Mouse (Mus musculus) cerebellum, postnatal 4 days (tissue): ENCODE data around the gene Atg101.

Experiments
- DNase-seq, 2 experiments: peaks; one replicate each; pipeline ENCODE4 v3.0.0; 2022; ENCODE audit warnings: low spot score in 2 of 2, mixed read lengths in 1 of 2

Gene Atg101

DNA sequence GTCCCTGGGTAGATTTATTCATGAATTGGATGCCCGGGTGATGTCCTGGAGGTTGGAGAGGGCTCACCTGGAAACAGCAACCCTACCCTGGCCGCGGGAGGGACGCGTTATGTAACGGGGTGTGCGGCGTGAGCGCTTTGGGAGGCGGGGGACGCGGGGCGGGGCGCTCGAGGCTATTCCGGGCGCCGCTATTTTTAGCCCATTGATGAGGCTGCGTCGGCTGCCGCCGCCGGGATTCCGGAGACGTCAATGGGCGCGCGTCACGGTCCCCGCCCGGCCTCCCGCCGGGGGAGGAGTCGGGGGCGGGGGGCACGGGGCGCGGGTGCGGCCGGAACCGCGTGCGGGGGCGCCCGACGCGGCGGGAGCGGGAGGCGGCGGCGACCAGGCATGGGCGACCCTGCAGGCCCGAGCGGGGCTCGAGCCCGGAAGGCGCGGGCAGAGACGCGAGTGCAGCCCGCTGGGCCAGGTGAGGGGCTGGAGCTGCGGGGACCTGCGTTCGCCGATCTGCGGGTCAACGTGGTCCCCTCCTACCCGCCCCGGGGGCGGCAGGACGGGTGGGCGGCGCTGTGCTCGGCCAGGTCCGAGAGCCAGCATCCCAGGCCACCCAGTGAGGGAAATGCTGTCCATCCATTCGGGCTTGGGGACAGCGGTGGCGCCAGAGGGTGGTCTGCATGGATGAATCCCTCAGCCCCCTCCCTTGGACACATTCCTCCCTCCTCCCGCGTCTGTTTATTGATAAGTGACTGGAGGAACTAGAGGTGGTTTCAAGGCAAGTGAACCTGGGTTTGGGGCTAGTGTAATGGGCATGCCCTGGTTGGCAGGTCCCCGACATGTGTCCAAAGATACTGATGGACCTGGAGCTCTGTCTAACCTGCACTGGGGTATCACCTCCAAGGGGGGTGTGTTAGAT is 29.9 kb upstream of the Atg101 start, which contains the start of gene Nr4a1:
TSS of gene Nr4a1 (plus strand) at position 384 of the 910 bp plus-strand sequence.
- DNase-seq, result peak in 1 of 2 experiments; percentile 31

DNA sequence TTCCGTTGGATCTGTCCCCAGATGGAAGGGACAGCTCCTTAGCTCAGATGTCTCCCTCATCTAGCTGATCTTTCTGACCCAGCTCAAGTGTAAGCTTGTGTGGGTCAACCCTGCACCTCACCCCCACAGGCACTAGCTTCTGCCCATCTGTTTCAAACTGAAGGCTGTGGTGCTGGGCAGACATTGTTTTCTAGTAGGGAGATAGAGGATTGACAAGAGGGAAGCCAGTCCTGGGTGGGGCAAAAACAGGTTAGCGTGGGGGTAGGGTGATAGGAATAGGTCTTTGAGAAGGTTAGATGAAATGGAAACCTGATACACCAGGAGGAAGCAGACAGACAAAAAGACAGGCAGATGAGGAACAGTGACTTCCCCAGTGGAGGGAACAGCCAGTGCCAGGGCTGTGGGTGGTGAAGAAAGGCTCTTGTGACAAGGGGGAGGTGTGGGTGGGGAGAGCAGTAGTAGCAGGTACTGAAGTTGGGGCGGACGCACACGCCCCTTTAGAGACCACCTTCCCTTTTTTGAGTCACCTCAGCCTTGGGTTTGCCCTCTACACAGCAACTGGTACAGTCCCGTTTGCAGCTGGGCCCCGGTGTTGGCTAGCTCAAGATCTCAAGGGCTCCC is 28.1 kb upstream of the Atg101 start:
- no peak for DNase-seq

GRCm38 (mm10) chr15:101256463-101257206 is 27.4 kb upstream of the Atg101 start:
- DNase-seq, result no peak

DNA sequence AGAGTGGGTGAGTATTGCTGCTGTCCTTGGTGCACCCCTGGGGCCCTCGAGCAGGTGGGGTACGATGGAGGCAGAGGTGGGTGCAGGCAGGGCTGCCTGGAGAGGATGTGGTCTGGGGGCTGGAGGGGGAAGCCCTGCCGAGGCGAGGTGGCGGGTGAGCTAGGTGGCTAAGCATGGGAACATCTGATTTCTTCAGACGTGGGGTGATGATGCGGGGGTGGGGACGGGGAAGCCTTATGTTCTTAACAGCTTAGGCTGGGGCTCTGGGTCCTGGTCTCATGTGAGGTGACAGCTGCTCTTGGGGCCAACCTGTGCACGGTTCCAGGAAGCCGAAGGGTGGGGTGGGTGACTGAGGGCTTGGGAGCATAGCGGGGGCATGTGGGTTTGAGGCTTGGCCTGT is 25.7 kb upstream of the Atg101 start:
- DNase-seq, result no peak

DNA sequence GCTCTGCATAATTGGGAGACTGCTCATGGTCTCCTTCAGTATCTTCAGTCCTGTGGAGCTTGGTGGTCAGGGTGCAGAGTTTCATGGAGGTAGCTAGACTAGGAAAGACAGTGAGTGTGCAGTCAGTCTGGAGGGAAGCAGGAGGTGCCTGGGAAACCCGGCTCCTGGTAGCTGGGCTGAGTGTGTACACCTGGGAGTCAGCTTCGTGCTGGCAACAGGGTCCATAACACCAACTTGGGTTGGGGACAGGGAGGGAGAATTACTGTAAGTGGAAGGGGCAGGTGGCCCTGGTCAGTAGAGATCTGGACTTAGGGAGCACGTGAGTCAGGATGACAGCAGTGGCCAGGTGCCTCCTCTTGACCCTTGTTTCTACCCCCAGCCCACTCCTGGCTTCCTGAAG is 24.1 kb upstream of the Atg101 start:
- DNase-seq, result no peak

GRCm38 (mm10) chr15:101260387-101260786 is 23.7 kb upstream of the Atg101 start:
- DNase-seq, result no peak

DNA sequence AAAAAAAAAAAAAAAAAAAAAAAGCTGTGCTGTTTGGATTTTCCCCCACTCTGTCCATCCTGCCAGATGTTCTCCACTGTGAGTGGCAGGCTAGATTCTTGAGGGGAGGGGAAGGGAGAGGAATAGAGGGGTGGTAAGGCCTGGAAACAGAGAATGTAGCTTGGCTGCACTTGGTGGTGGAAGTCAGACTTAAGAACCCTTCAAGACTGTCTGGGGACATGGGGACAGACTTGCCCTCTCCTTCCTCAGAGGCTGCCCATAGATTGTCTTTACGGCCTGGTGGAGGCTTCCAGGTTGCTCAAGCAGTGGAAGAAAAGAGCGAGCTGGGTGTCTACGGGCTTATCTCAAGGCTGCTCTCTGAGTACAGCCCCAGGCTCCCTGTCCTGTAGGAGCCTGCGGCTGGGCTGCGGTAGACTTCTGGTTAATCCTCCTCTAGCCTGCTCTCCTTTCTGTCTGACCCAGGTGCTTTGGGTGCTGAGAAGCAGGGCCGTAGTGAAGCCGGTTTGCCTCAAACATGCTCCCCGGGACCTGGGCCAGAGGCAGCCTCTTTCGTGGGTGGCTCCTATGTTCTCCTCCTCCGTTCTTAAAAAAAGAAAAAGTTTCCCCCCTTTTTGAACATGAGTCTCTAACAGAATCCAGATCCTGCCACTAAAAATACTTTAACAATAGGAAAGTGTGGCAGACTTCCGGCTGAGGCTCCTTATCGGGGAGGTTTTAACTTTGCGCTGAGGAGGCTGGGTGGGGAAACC is 23.0 kb upstream of the Atg101 start:
- no peak for DNase-seq

DNA sequence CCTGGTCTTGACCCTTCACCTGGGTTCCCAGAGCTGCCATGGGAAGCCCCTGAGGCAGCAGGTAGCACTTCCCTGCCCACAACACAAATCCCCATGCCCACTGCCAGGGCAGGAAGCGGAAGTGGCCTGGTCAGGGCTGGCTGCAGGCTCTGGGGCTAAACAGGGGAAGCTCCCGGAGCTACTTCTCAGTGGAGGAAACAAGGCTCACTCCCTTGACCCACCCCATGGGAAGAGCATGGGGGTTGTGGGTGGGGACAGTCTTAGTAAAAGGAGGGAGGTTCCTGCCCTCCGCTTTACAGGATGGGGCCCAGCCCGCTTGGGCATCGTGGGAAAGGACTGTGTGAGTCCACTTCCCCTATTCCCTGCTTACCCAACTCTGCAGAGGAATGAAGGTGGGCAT is 21.6 kb upstream of the Atg101 start:
- DNase-seq, result no peak

GRCm38 (mm10) chr15:101266132-101266963 is 17.7 kb upstream of the Atg101 start:
- DNase-seq, result peak; percentile 52 to 67

DNA sequence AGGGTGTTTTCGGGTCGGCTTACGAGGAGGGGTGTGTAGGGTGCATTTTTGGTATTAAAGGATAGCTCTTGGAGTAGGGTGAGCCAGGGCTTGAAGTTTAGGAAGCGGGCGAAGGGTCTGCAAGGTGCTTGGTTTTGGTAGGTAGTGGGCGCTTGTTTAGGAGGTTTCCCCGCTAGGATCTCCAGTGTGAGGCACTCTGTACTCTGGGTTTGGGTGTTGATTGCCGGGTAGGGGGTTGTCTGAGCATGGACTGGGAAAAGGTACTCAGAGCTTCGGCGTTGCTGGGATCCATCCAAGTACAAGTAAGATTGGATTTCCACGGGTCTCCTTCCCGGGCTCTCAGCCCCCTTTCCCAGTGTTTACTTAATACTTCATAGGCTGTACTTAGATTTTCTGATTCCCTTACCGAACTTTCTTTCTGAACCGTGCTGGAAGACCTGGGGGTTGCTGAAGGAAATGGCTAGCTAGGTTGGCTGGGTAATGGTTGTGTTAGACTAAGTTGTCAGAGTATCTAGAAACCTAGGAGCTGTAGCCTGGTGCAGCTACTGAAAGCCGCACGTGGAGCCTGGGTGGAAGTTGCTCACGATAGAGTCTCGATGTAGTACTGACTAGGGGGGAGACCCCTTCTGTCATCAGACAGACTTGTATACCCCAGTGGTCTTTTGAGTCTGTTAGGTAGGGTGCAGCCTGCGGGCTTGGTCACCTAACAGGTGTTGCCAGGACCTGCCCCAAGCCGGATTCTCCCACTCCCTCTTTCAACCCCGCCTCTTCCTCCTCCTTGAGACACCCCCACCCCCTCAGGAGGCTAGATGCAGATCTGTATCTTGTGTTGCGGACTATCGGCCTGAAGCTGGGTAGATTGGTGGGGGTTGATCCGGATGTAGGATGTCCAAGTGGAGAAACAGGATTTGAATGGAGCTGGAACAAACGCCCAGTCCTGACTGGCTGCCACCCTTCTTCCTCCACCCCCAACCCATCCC is 16.7 kb upstream of the Atg101 start:
- DNase-seq, result peak in 1 of 2 experiments; percentile 17

GRCm38 (mm10) chr15:101270101-101270820 is 13.8 kb upstream of the Atg101 start:
- DNase-seq, result no peak

GRCm38 (mm10) chr15:101271107-101271506 is 13.0 kb upstream of the Atg101 start:
- no peak for DNase-seq

DNA sequence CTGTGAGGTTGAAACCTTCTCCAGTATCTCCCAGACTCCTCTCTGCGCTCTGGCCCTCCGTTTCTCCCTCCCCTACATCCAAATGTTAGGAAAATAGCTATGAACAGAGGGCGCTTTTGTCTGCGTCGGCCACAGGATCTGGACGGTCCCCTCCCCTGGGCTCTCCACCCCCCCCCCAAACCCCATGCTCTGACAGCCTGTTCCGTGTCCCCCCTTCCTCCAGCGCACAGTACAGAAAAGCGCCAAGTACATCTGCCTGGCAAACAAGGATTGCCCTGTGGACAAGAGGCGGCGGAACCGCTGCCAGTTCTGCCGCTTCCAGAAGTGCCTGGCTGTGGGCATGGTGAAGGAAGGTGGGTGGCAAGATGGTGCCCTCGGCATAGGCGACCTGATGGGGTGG is 12.6 kb upstream of the Atg101 start:
- DNase-seq, result no peak

GRCm38 (mm10) chr15:101274380-101274779 is 9.7 kb upstream of the Atg101 start:
- DNase-seq, result no peak

DNA sequence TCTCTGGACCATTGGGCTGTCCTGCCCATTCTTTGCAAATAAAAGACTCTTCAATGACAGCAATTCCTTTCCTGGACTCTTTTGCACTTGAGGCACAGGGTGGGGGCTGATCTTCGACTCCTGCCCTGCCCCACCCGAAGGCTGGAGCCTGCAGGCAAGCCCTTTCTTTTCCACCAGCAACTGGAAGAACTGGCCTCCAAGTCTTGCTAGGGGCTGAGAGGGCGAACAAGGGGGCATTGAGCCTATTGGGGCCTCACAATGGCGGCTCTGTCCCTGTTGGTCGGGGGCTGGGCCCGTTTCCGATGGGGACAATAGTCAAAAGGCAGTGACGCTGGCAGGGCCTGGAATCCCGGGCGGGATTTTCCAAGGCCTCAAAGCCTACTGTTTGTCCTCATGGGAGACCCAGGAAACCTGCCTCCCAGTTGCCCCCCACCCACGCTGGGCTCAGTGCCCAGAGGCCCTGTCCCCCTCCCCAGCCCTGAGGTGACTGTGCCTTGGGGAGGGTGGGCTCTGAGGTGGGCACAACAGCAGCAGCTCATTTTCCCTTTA is 6.6 kb upstream of the Atg101 start:
- no peak for DNase-seq

DNA sequence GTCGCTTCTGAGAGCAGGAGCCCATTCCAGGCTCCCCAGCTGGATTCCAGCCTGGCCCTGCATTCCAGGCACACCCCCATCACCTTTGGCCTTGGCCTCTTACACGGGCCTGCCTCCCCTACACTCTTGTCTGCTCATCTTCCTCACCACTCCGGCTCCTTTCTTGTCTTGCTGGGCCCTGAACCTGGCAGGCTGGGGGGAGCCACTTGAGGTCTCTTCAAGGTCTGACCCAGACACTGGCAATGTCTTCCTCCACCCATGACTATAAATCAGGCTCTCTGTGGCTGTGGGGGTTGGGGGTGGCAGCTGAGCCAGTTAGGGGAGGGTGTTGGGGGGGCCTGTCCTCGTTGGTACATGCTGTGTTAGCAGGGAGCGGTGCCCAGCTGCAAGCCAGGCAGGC is 5.5 kb upstream of the Atg101 start:
- no peak for DNase-seq

DNA sequence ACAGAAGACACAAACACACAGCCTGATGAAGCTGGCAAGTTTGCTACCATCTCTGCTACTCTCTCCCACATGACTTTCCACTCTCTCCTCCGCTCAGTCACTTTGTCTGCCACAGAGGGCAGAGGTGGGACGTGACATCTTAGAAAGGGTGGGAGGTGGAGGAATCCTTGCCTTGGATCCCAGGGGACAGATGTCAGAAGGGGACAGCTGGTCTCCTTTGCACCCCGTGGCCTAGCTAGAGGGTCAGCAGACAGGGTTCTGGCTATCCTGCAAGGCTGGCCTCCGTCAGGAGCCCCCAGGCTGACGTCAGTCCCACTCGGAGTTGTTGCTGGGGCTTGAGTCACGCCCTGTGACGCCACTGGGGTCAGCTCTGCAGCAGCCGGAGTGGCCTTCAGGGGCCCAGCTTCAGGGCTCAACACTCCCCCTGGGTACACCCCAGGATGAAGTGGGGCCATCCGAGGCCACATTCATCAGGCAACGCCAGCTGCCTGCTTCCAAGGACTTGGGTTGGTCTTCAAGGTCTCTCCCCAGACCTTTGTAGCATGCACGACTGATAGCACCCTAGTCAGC is 4.6 kb upstream of the Atg101 start:
- no peak for DNase-seq

- no peak for DNase-seq
These were observed 1.6 kb upstream of the Atg101 start for GRCm38 (mm10) chr15:101282471-101282870.
